ENCODE assay signal across 9 mouse cellular contexts in genomic region chr7:112407597-112407996, GRCm38 (mm10). TPM values are rescaled to one million over a fixed set of nuclear protein-coding genes. Genes with fewer than 3 reads are reported as not detected.
DNase-seq lines count a peak whose midpoint lies in the region; ATAC-seq and TF ChIP-seq lines count a peak whose summit lies in the region.
"Had no signal": no experiment of that assay in that cellular context is flagged by ENCODE, and none has a peak within 500 bp of the region (broad histone marks: within the 10 kb centered on the region; RNA-seq: fewer than 3 reads in every experiment).

No protein-coding gene starts in this region.

- DNase-seq in cerebellum, postnatal 10 days: peak; percentile 76 to 79
- DNase-seq in left cerebral cortex, postnatal 4 days: peak; percentile 48
- DNase-seq in left cerebral cortex, adult 18-20 months (ENCODE audit: low spot score in 2 of 2): no peak
- peak; percentile 89 for DNase-seq in brain, embryonic 14.5 days (ENCODE audit: low read depth)
- peak; percentile 64 to 69 for DNase-seq in layer of hippocampus, adult 2 months (ENCODE audit: low spot score in 2 of 2)
- no peak for DNase-seq in gastrocnemius, adult 2 months
- no peak for DNase-seq in gastrocnemius, postnatal 36 days
- DNase-seq: lung, postnatal 14 days had no signal

- no peak for TF ChIP-seq CTCF in brain, embryonic 14.5 days (IDR thresholded peaks at IDR 0.05; ENCODE audit: borderline replicate concordance, extremely low read depth, insufficient read depth, insufficient read length)
- TF ChIP-seq CTCF in layer of hippocampus, adult 2 months (conservative IDR thresholded peaks at IDR 0.05): no peak
- TF ChIP-seq CTCF in gastrocnemius, adult 2 months (IDR thresholded peaks at IDR 0.05): no peak

- no peak overlapping the region for H3K27ac ChIP-seq in layer of hippocampus, adult 2 months
- no peak overlapping the region for H3K27ac ChIP-seq in gastrocnemius, adult 2 months

- intact Hi-C loops in left cerebral cortex, postnatal 4 days (cut with DNase I): loop anchor here (10.0 kb wide), 2 partner anchors 277 to 717 kb away; no protein-coding TSS in a partner anchor
- intact Hi-C loops in gastrocnemius, adult 2 months (cut with DNase I): no loop called here
- intact Hi-C loops in gastrocnemius, postnatal 36 days (cut with DNase I): no loop called here

- no peak for TF ChIP-seq POLR2A in brain, embryonic 14.5 days (IDR thresholded peaks at IDR 0.05; ENCODE audit: borderline replicate concordance, extremely low read depth, insufficient read depth, insufficient read length, poor library complexity, severe bottlenecking)

- no peak for ATAC-seq in cerebellum, adult (ENCODE audit: insufficient number of reproducible peaks, low FRiP score, low TSS enrichment)

- H3K4me3 ChIP-seq in layer of hippocampus, adult 2 months: no peak overlapping the region
- no peak overlapping the region for H3K4me3 ChIP-seq in gastrocnemius, adult 2 months

RNA-seq across cellular contexts. Expression of gene Parva, which starts 19.7 kb away (rescaled TPM):
- total RNA-seq in left cerebral cortex, postnatal 4 days (2021): 10 to 100 TPM; 25.6 to 26.8 TPM
- 10 to 100 TPM; 49.5 to 50.7 TPM for total RNA-seq in left cerebral cortex, adult 18-20 months (2021)
- 19.8 and 33.6 TPM in 2 replicates for polyA plus RNA-seq in brain, embryonic 14.5 days (2012; rRNA removed)
- total RNA-seq in layer of hippocampus, adult 2 months (2021): 10 to 100 TPM; 47.6 to 49.1 TPM
- 10 to 100 TPM; 10.9 to 17.0 TPM for total RNA-seq in gastrocnemius, adult 2 months (2021)
- total RNA-seq in gastrocnemius, postnatal 36 days (2021): 10 to 100 TPM; 14.5 to 17.3 TPM

Comparison
In these comparisons a context has a peak if more than half of its experiments do, and no peak if none do; other contexts are left out.
1. DNase-seq: peak in cerebellum, postnatal 10 days (2 of 2), left cerebral cortex, postnatal 4 days (single experiment), brain, embryonic 14.5 days (single experiment) and layer of hippocampus, adult 2 months (2 of 2); none in left cerebral cortex, adult 18-20 months (0 of 2), gastrocnemius, adult 2 months (single experiment) and gastrocnemius, postnatal 36 days (0 of 2).